Mouse (Mus musculus): ENCODE measurements around the gene Gadd45a.

GRCm38 (mm10) chr6:67026661-67027060 lies 10.6 kb downstream of the Gadd45a start:
- TF ChIP-seq POLR2A (IDR thresholded peaks at IDR 0.05; ENCODE audit: insufficient read length, low read depth) (no peak), E2F4 (IDR thresholded peaks at IDR 0.05; ENCODE audit: insufficient read depth) (no peak), TCF3 (IDR thresholded peaks at IDR 0.05; ENCODE audit: insufficient read length, low read depth) (no peak)

Measured in myocyte (in vitro differentiated cells).